Mouse (Mus musculus) embryonic facial prominence, embryonic 15.5 days (tissue): ENCODE measurements around the gene Mthfd1. TPM values are rescaled to one million over a fixed set of nuclear protein-coding genes. Genes with fewer than 3 reads are reported as not detected.

Source experiments
- ATAC-seq: fragments of 200-750 bp; cut with Nextera tagmentation; 2 replicates; pipeline ENCODE4 v1.8.0; 2017; ENCODE audit warnings: low read depth, moderate TSS enrichment; ENCODE audit not compliant: insufficient number of reproducible peaks, low FRiP score, low TSS enrichment
- H3K27ac ChIP-seq: fragments of 300-500 bp; sonication (generic); replicated peaks from 2 replicates; pipeline ENCODE4 v1.5.1; 2015; ENCODE audit warnings: mild to moderate bottlenecking, inconsistent platforms
- H3K27me3 ChIP-seq: fragments of 300-500 bp; sonication (generic); 2 replicates; pipeline ENCODE4 v1.6.1; 2015; ENCODE audit warnings: inconsistent platforms
- H3K36me3 ChIP-seq: fragments of 300-500 bp; sonication (generic); 2 replicates; pipeline ENCODE4 v1.6.1; 2015; ENCODE audit warnings: mild to moderate bottlenecking, inconsistent platforms
- H3K4me1 ChIP-seq: fragments of 300-500 bp; sonication (generic); 2 replicates; pipeline ENCODE4 v1.6.1; 2015; ENCODE audit warnings: inconsistent platforms
- H3K4me2 ChIP-seq: fragments of 300-500 bp; sonication (generic); replicated peaks from 2 replicates; pipeline ENCODE4 v1.6.1; 2015; ENCODE audit warnings: mild to moderate bottlenecking, inconsistent platforms
- H3K4me3 ChIP-seq: fragments of 300-500 bp; sonication (generic); replicated peaks from 2 replicates; pipeline ENCODE4 v1.5.1; 2015; ENCODE audit warnings: mild to moderate bottlenecking, inconsistent platforms
- H3K9ac ChIP-seq: fragments of 300-500 bp; sonication (generic); 2 replicates; pipeline ENCODE4 v1.6.1; 2015; ENCODE audit warnings: inconsistent platforms
- H3K9me3 ChIP-seq: fragments of 300-500 bp; sonication (generic); replicated peaks from 2 replicates; pipeline ENCODE4 v1.6.1; 2016; ENCODE audit warnings: inconsistent platforms
- WGBS: fragments of 180-500 bp; shearing (Covaris S2); methylation state at CpG from one replicate; pipeline ENCODE4 v1.1.7; 2015; 5-methylcytosine and 5-hydroxymethylcytosine counted together
- polyA plus RNA-seq: library from polyadenylated mRNA; unstranded; fragments of >200 nt; fragmentation: Nextera tagmentation; extraction: Ambion mirVana; gene quantifications from 2 replicates; pipeline ENCODE4 v1.2.1, GENCODE M21; 2015

The Mthfd1 gene
- polyA plus RNA-seq, 1 experiment from 2014 or later = 56.6 TPM

DNA sequence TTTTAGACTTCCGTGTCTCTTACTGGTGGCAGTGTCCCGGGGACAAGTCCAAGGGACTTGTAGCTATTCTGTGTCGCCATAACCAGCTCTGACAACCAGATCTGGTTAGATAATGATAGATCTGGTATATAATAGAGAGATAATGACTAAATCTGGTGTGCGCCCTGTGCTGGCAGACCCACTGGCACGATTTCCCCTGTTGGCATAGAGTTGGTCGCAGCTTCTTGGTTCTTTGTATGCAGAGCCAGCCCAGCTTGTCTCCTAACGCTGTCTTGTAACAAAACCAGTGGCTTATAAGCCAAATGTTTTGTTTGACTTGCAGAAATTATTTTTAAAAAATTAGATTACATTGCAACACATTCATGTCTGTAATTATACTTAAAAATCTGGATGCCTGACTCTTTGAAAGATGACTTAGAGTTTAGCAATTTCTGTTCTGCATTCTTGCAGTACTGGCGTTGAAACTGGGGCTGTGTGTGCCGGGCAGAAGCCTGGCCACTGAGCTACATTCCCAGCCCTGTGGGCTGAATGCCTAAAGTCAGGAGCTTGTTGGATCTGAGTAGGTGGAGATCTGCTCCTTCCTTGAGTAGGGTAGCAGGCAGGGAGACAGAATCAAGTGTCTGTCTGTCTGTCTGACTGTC, 9.3 kb downstream of the Mthfd1 start:
- Histone ChIP-seq H3K4me1 (no peaks in the 10 kb centered on the region), H3K27ac (no peak overlapping the region), H3K4me2 (no peak overlapping the region), H3K4me3 (no peak overlapping the region), H3K36me3 (0 out of 2 replicates have a peak, but pooled peaks cover 3% of the 10 kb centered on the region), H3K27me3 (no peaks in the 10 kb centered on the region), H3K9ac (no peak overlapping the region), H3K9me3 (no peaks in the 10 kb centered on the region)
- no peak for ATAC-seq
- WGBS = 84% methylated on average over 9 of the region's 9 CpGs

DNA sequence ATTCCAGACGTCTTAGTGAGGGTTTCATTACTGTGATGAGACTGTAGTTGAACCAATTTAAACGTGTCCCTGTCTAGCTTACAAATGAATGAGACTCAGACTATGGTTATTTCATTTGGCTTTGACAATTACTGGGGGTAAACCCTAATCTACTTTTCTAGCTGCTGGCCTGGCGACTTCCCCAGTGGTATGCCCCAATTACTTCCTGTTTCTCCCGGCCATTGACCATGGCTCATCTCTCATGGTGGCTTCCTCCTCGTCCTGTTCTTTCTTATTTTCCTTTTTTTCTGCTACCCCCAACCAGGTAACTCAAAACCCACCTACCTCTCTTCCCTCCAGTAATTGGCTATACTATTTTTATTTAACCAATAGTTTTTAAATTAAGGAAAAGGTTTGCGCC, 9.9 kb downstream of the Mthfd1 start:
- H3K27me3 ChIP-seq = no peaks in the 10 kb centered on the region
- no peak overlapping the region for H3K4me2 ChIP-seq
- no peak overlapping the region for H3K9ac ChIP-seq
- ATAC-seq = no peak
- H3K27ac ChIP-seq = no peak overlapping the region
- no peak overlapping the region for H3K4me3 ChIP-seq
- no peaks in the 10 kb centered on the region for H3K9me3 ChIP-seq
- WGBS = 71% methylated on average over 6 of the region's 6 CpGs
- H3K4me1 ChIP-seq = no peaks in the 10 kb centered on the region
- 0 out of 2 replicates have a peak, but pooled peaks cover 3% of the 10 kb centered on the region for H3K36me3 ChIP-seq

DNA sequence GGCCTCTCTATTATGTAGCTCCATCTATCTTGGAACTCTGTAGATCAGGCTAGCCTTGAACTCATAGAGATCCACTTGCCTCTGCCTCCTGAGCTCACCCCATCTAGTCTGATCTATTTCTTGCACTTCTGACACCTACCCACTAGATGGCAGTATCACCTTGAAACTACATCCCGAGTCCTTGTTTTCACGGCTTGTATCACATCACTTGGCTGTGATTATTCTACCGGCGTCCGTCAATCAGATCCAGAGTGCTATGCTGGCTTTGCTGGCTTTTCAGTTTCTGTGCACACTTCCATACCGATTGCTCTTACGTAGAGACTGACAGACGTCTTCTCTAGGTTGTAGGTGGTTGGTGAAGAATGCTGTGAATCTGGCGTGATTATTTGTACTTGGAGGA, 11.8 kb downstream of the Mthfd1 start:
- no peaks in the 10 kb centered on the region for H3K27me3 ChIP-seq
- H3K4me3 ChIP-seq = no peak overlapping the region
- ATAC-seq = no peak
- H3K4me1 ChIP-seq = no peaks in the 10 kb centered on the region
- no peak overlapping the region for H3K9ac ChIP-seq
- WGBS = 72% methylated on average over 9 of the region's 9 CpGs
- H3K4me2 ChIP-seq = no peak overlapping the region
- H3K36me3 ChIP-seq = 0 out of 2 replicates have a peak, but pooled peaks cover 5% of the 10 kb centered on the region
- no peak overlapping the region for H3K27ac ChIP-seq
- no peaks in the 10 kb centered on the region for H3K9me3 ChIP-seq

DNA sequence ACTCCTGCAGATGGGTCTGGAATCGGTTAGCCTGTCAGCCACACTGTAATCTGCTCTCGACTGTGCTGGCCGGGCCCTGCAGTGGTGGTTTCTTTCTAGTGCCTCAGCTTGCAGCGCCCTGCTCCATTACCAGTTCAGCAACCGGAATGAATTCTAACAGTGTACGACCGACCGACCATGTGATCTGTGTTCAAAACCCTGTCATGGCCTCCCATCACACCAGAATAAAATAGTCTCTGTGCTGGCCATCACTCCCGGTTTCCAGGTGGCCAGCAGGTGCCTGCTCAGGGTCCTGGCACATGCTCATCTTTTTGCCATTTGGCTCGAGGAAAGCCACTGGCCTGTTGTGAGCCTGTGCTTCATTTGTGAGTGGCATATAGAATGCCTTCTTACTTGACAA, 13.6 kb downstream of the Mthfd1 start:
- Histone ChIP-seq H3K27me3 (no peaks in the 10 kb centered on the region), H3K9ac (no peak overlapping the region), H3K4me3 (no peak overlapping the region), H3K4me2 (no peak overlapping the region), H3K36me3 (0 out of 2 replicates have a peak, but pooled peaks cover 8% of the 10 kb centered on the region), H3K9me3 (no peaks in the 10 kb centered on the region), H3K4me1 (no peaks in the 10 kb centered on the region), H3K27ac (no peak overlapping the region)
- 62% methylated on average over 10 of the region's 10 CpGs for WGBS
- no peak for ATAC-seq

DNA sequence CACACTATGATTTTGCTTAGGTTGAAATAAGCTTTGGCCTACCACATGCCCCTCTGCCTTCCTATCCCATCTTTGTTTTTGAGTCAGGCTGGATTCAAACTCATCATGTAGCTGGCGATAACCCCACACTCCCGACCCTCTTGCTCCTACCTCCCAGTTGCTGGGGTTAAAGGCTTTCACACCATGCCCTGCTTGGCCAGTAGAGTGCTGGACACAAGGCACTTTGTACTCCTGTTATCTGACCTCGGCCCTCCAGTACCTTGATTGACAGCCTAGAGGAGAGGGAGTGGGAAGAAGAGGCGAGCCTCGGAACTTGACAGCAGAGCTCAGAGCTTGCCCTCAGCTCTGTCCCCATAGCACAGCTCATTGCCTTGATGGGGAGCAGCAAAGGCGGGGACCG, 14.1 kb downstream of the Mthfd1 start:
- Histone ChIP-seq H3K4me3 (no peak overlapping the region), H3K4me2 (no peak overlapping the region), H3K36me3 (0 out of 2 replicates have a peak, but pooled peaks cover 8% of the 10 kb centered on the region), H3K4me1 (no peaks in the 10 kb centered on the region), H3K27me3 (no peaks in the 10 kb centered on the region), H3K9me3 (no peaks in the 10 kb centered on the region), H3K27ac (no peak overlapping the region), H3K9ac (no peak overlapping the region)
- WGBS = 65% methylated on average over 7 of the region's 7 CpGs
- ATAC-seq = no peak

DNA sequence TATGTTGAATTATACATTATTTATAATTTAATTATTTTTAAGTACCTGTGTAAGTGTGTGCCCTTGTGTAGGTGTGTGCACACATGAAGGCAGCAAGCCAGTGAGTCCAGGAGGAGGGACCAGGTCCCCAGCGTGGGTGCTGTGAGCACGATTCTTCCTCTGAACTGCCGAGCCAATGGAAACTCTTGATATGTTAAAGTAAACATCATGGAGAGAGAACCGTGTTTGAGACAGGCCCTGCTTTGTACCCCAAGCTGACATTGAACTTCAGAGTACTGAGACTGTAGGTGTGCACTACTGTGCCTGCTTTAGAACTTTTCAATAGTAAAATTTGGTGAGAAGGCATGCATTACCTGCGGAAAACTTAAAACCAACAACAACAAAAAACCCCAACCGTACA, 16.4 kb downstream of the Mthfd1 start:
- H3K9me3 ChIP-seq = no peaks in the 10 kb centered on the region
- 0 out of 2 replicates have a peak, but pooled peaks cover 4% of the 10 kb centered on the region for H3K36me3 ChIP-seq
- H3K9ac ChIP-seq = no peak overlapping the region
- H3K4me3 ChIP-seq = no peak overlapping the region
- H3K27ac ChIP-seq = no peak overlapping the region
- no peak overlapping the region for H3K4me2 ChIP-seq
- ATAC-seq = no peak
- no peaks in the 10 kb centered on the region for H3K4me1 ChIP-seq
- 87% methylated on average over 6 of the region's 6 CpGs for WGBS
- H3K27me3 ChIP-seq = no peaks in the 10 kb centered on the region

DNA sequence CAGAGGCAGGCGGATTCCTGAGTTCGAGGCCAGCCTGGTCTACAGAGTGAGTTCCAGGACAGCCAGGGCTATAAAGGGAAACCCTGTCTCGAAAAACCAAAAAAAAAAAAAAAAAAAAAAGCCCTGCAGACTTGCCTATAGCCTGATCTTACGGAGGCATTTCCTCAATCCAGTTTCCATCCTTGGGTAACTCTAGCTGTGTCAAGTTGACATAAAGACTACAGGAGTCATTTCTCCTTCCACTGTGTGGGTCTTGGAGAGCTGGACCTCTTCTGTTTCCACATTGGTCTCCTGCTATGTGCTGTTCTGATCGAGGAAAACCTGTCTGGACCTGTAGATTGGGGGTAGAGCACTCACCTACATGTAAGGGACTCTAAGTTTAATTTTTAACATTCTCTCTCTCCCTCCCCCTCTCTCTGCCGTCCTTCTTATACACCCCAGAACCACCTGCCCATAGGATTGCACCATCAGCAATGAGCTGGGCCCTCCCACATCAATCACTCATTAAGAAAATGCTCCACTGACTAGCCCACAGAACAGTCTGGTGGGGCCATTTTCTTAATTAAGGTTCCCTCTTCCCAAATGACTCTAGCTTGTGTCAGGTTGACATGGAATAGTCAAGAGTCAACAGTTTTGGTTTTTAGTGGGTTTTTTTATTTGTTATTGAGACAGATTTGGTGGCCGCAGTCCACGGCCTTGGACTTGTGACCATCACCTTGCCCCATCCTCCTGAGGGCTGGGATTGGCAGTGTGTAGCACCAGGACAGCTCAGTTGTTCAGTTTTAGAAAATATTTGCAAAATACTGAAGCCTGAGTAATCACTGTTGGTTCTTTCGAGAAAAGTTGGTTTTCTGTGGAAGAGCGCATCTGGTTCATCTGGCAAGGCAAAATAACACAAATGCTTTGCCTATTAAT, 17.8 kb downstream of the Mthfd1 start:
- 84% methylated on average over 10 of the region's 10 CpGs for WGBS
- Histone ChIP-seq H3K27me3 (no peaks in the 10 kb centered on the region), H3K9me3 (no peaks in the 10 kb centered on the region), H3K4me2 (no peak overlapping the region), H3K36me3 (0 out of 2 replicates have a peak, but pooled peaks cover 4% of the 10 kb centered on the region), H3K4me1 (no peaks in the 10 kb centered on the region), H3K4me3 (no peak overlapping the region), H3K9ac (no peak overlapping the region), H3K27ac (no peak overlapping the region)
- ATAC-seq = no peak

DNA sequence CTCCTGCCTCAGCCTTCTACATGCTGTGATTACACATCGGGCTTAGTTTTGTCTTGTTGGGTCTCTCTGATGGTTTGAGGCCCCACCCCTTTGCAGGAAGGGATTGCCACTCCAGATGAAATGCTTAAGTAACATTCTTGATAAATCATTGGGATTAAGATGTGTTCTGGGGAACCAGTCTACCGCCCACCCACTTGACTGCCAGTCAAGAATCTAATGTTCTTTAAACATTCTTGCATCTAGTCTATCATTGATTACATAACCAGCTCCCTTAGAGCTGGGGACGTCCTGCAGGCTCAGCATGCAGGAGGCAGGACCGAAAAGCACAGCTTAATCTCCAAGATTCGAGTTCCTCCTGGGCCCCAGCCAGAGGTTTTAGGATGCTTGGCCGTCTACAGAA, 23.1 kb downstream of the Mthfd1 start:
- Histone ChIP-seq H3K36me3 (peaks cover 26% of the 10 kb centered on the region), H3K9me3 (no peaks in the 10 kb centered on the region), H3K4me3 (no peak overlapping the region), H3K4me2 (no peak overlapping the region), H3K27ac (no peak overlapping the region), H3K27me3 (no peaks in the 10 kb centered on the region), H3K4me1 (no peaks in the 10 kb centered on the region), H3K9ac (no peak overlapping the region)
- WGBS = 76% methylated on average over 6 of the region's 6 CpGs
- no peak for ATAC-seq

DNA sequence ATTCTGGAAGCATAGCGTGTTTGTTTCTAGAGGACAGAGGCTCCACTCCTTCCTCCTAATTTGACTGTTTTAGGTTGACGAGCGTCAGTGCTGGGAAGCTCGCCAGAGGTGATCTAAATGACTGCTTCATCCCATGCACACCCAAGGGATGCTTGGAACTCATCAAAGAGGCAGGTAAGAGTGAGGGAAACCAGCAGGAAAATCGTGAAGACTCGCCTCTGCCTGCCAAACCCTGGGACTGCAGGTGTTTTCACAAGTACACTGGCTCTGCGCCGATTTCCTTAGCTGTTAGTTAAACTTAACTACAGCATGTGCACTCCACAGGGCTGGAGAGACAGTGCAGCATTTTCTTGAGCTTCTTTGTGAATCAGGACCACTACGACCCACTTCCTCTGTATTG, 25.5 kb downstream of the Mthfd1 start:
- Histone ChIP-seq H3K4me1 (no peaks in the 10 kb centered on the region), H3K9me3 (no peaks in the 10 kb centered on the region), H3K4me2 (no peak overlapping the region), H3K4me3 (no peak overlapping the region), H3K9ac (no peak overlapping the region), H3K27me3 (no peaks in the 10 kb centered on the region), H3K27ac (no peak overlapping the region), H3K36me3 (peaks cover 40% of the 10 kb centered on the region)
- no peak for ATAC-seq
- WGBS = 85% methylated on average over 9 of the region's 9 CpGs

DNA sequence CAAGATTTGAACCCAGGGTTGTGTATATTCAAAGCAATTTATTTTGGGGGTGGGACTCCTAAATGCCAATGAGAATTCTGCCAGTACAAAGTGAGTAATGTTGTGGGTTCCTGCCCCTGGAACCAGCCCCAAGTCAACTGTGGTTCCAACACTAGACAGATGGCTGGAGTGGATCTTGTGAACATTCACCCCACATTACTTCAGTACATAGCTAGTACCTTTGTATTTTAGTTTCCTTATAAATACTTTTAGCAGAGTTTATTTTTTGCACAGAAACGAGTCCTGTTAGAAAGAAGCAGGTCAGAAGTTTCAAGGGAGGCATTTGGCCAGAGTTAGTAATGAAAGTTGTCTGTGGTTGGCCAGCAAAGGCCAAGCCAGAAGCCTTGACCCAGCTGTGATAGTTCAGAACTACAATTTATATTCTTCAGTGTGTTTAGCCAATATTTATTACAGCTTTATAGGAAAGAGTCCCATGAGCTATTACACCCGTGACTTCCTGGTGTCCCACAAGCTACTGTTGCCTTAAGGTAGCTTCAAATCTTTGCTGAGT, 26.1 kb downstream of the Mthfd1 start:
- Histone ChIP-seq H3K27me3 (no peaks in the 10 kb centered on the region), H3K9me3 (no peaks in the 10 kb centered on the region), H3K27ac (no peak overlapping the region), H3K4me1 (no peaks in the 10 kb centered on the region), H3K36me3 (peaks cover 40% of the 10 kb centered on the region), H3K9ac (no peak overlapping the region), H3K4me3 (no peak overlapping the region), H3K4me2 (no peak overlapping the region)
- WGBS = 92% methylated on average over 2 of the region's 2 CpGs
- no peak for ATAC-seq

DNA sequence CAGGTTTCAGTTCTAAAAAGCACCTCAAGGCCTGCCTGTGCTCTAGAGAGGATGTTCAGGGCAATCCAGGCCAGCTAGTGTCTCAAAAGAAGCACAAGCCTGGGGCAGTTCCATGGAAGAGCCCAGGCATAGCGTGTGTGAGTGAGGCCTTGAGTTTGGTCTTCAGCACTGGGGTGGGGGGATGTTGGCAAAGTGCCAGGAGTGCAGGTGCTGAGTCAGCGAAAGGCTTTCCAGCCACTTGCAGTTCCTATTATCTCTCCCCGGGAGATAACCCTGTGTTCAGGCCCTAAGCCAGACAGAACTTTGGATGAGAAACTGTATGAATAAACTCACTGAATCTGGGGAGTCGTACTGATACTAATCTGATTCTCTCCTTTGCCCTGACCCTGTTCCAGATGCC, 27.0 kb downstream of the Mthfd1 start:
- no peak overlapping the region for H3K4me2 ChIP-seq
- no peaks in the 10 kb centered on the region for H3K27me3 ChIP-seq
- no peak overlapping the region for H3K4me3 ChIP-seq
- no peak for ATAC-seq
- H3K9me3 ChIP-seq = no peaks in the 10 kb centered on the region
- 48% methylated on average over 4 of the region's 4 CpGs for WGBS
- no peaks in the 10 kb centered on the region for H3K4me1 ChIP-seq
- H3K27ac ChIP-seq = no peak overlapping the region
- no peak overlapping the region for H3K9ac ChIP-seq
- H3K36me3 ChIP-seq = peaks cover 41% of the 10 kb centered on the region
